Mouse (Mus musculus) midbrain, postnatal 0 days (tissue): Measurements from ENCODE around the gene Ccdc160. TPM values are rescaled to one million over a fixed set of nuclear protein-coding genes. Genes with fewer than 3 reads are reported as not detected.
A peak's percentile ranks its signal among the peaks of the same experiment; 100 is the strongest.

Source experiments
- ATAC-seq: fragments of 200-750 bp; cut with Nextera tagmentation; 2 replicates; pipeline ENCODE4 v1.8.0; 2017; ENCODE audit warnings: moderate number of reproducible peaks, mild to moderate bottlenecking, moderate TSS enrichment, moderate library complexity; ENCODE audit not compliant: low FRiP score
- DNase-seq: peaks from one replicate; pipeline ENCODE4 v3.0.0-alpha.2; 2015; ENCODE audit warnings: low spot score
- H3K27ac ChIP-seq: fragments of 300-500 bp; sonication (generic); 2 replicates; pipeline ENCODE4 v1.5.1; 2014; ENCODE audit warnings: low read depth, mild to moderate bottlenecking, low read length, mixed read lengths
- H3K27me3 ChIP-seq: fragments of 300-500 bp; sonication (generic); 2 replicates; pipeline ENCODE4 v1.6.1; 2014; ENCODE audit warnings: low read length, control low read depth, mixed read lengths; ENCODE audit not compliant: insufficient read depth
- H3K36me3 ChIP-seq: fragments of 300-500 bp; sonication (generic); 2 replicates; pipeline ENCODE4 v1.6.1; 2014; ENCODE audit warnings: low read length, control low read depth, mixed read lengths; ENCODE audit not compliant: insufficient read depth
- H3K4me1 ChIP-seq: fragments of 300-500 bp; sonication (generic); 2 replicates; pipeline ENCODE4 v1.6.1; 2014; ENCODE audit warnings: mild to moderate bottlenecking, control low read depth, antibody characterized with exemption, low read length, mixed read lengths; ENCODE audit not compliant: insufficient read depth
- H3K4me2 ChIP-seq: fragments of 300-500 bp; sonication (generic); 2 replicates; pipeline ENCODE4 v1.6.1; 2014; ENCODE audit warnings: low read depth, mild to moderate bottlenecking, low read length, mixed read lengths; ENCODE audit not compliant: poor library complexity, severe bottlenecking
- H3K4me3 ChIP-seq: fragments of 300-500 bp; sonication (generic); 2 replicates; pipeline ENCODE4 v1.5.1; 2014; ENCODE audit warnings: low read depth, mild to moderate bottlenecking, low read length, moderate library complexity
- H3K9ac ChIP-seq: fragments of 300-500 bp; sonication (generic); replicated peaks from 2 replicates; pipeline ENCODE4 v1.6.1; 2014; ENCODE audit warnings: mild to moderate bottlenecking, low read length, moderate library complexity, mixed read lengths; ENCODE audit not compliant: poor library complexity, severe bottlenecking
- H3K9me3 ChIP-seq: fragments of 300-500 bp; sonication (generic); 2 replicates; pipeline ENCODE4 v1.6.1; 2016; ENCODE audit warnings: low read length, control low read depth
- CTCF ChIP-seq: IDR thresholded peaks from 2 replicates; pipeline ENCODE4 v1.5.1; 2016; ENCODE audit warnings: antibody characterized with exemption, mild to moderate bottlenecking
- WGBS: fragments of 180-500 bp; shearing (Covaris S2); extraction: QIAGEN DNeasy Blood & Tissue Kit; methylation state at CpG from one replicate; pipeline ENCODE4 v1.1.7; 2014; 5-methylcytosine and 5-hydroxymethylcytosine counted together
- polyA plus RNA-seq: library from polyadenylated mRNA; unstranded; fragments of >200 nt; fragmentation: Nextera tagmentation; extraction: Ambion mirVana; gene quantifications from 2 replicates; pipeline ENCODE4 v1.2.1, GENCODE M21; 2015
- total RNA-seq: library from RNA; depleted of rRNA; stranded (reverse); fragments of >200 nt; gene quantifications from 2 replicates; pipeline ENCODE4 v1.2.3, GENCODE M21; 2014

Ccdc160 gene
- total and polyA plus RNA-seq, 2 experiments from 2014 or later: 3.2 to 6.3 TPM

DNA sequence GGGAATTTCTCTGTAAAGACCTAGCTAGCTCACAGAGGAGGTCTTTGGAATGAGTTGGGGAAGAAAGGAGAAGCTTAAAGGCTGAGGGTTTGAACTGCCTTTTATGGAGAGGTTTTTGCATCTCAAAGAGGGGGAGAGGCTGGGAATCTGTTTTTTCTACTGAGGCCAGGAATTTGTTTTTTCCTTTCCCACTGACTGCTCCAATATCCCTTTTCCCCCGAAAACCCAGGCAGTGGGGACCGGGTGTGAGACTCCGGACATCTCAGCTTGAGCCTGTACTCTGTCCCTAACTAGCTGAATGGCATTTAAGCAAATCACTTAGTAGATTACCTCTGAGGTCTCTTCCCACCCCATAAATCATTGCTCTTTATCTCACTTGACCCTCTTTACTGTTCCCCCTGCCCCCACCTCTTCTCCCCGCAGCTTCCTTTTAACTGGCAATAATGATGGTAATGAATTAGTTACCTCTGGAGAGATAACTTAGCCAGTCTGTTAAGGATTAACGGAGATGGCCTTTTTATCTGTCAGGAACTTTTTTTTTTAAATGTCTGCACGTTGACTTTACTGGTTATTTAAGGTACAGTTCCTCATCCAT, 37.4 kb upstream of the Ccdc160 start:
- H3K27me3 ChIP-seq: no peaks in the 10 kb centered on the region
- H3K4me1 ChIP-seq: no peaks in the 10 kb centered on the region
- 31% methylated on average over 6 of the region's 6 CpGs for WGBS
- H3K9me3 ChIP-seq: no peaks in the 10 kb centered on the region
- no peak overlapping the region for H3K27ac ChIP-seq
- no peaks in the 10 kb centered on the region for H3K36me3 ChIP-seq
- no peak overlapping the region for H3K4me3 ChIP-seq
- ATAC-seq: no peak
- TF ChIP-seq CTCF: no peak
- no peak for DNase-seq
- no peak overlapping the region for H3K9ac ChIP-seq
- no peak overlapping the region for H3K4me2 ChIP-seq

DNA sequence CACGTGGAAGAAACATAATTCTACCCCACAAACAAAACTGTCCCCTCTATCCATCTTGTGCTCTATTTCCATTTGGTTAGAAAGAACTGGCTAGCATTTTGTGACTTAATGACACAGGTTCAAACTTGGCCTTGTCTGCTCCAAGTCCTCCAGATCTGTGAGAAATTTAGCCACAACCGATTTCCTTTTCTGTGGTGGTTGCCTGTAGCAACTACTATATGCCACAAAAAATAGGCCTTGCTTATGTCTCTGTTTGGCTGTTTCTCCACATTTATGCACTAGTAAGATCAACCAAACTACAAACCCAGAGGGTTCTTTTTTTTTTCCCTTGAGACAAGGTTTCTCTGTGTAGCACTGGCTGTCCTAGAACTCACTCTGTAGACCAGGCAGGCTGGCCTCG, 33.8 kb upstream of the Ccdc160 start:
- DNase-seq (no peak), ATAC-seq (no peak)
- TF ChIP-seq CTCF: no peak
- Histone ChIP-seq H3K4me2 (no peak overlapping the region), H3K36me3 (no peaks in the 10 kb centered on the region), H3K27me3 (no peaks in the 10 kb centered on the region), H3K9me3 (no peaks in the 10 kb centered on the region), H3K27ac (no peak overlapping the region), H3K9ac (no peak overlapping the region), H3K4me3 (no peak overlapping the region), H3K4me1 (no peaks in the 10 kb centered on the region)
- WGBS: 79% methylated on average over 3 of the region's 3 CpGs

DNA sequence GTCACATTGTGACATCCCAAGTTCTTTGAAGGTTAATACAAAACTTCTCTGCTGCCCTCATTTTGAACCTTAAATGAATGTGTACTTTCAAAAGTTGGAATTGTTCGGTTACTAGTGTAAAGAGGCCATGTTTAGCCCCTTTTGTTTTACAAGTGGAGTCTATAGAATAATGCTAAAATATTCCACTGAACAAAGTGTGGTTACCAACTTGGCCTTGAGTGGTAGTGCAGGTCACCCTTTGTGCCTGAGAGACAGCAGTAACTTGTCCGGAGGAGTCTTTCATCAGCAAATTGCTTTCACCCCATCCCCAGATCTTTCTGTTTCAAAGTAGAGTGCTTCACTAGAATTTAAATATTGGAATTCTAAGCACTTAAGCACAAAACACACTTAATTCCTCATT, 31.8 kb upstream of the Ccdc160 start:
- H3K9me3 ChIP-seq: no peaks in the 10 kb centered on the region
- no peaks in the 10 kb centered on the region for H3K4me1 ChIP-seq
- H3K9ac ChIP-seq: no peak overlapping the region
- no peak overlapping the region for H3K4me2 ChIP-seq
- no peak overlapping the region for H3K4me3 ChIP-seq
- DNase-seq (no peak), ATAC-seq (no peak)
- 73% methylated on average over 2 of the region's 2 CpGs for WGBS
- no peak overlapping the region for H3K27ac ChIP-seq
- no peak for TF ChIP-seq CTCF
- no peaks in the 10 kb centered on the region for H3K36me3 ChIP-seq
- no peaks in the 10 kb centered on the region for H3K27me3 ChIP-seq

DNA sequence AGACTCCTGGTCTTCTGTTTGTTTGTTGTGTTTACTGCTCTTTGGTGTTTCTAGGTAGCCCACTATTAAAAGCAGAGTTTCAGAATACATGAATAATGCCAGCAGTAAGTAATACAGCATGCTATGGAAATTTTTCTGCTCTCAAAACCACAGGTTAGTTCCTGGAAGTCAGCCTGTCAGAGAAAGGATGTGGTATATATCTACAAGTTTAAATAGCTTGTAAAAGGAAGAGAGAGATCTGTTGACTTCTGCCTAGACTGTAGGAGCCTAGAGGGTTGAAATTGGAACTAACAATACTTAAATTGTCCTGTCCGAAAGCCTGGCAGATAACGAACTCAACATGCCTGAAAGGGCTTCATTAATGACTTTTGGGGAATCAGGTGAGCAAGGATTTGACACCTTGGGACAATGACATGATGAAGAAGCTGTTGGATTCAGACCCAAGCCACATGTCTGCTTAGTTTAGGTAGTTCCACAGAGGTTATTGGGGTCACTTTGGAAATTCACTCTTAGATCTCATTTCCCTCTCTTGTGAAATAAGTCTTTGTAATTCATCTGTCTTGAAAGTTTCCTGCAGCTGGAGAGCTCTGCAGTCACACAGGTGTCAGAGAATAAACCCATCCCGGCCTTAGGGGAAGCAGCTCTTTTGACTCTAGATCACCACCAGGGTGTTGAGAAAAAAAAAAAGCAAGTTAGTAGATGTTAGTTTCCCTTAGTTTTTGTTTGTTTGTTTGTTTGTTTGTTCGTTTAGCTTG, 30.6 kb upstream of the Ccdc160 start:
- 69% methylated on average over 4 of the region's 4 CpGs for WGBS

DNA sequence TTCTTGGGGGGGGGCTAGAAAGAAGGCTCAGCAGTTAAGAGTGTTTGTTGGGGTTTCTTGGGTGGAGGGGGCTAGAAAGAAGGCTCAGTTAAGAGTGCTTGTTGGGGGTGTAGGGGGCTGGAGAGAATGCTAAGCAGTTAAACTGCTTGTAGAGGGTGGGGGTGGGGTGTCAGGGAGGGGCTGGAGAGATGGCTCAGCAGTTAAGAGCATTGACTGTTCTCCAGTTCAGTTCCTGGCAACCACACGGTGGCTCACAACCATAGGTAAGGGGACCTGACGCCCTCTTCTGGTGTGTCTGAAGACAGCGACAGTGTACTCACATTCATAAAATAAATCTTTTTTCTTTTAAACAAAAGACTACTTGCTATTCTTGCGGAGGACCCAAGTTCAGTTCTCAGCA, 28.8 kb upstream of the Ccdc160 start:
- DNase-seq (no peak), ATAC-seq (no peak)
- H3K27ac ChIP-seq: no peak overlapping the region
- H3K9me3 ChIP-seq: no peaks in the 10 kb centered on the region
- no peak overlapping the region for H3K9ac ChIP-seq
- WGBS: 66% methylated on average over 4 of the region's 4 CpGs
- H3K27me3 ChIP-seq: no peaks in the 10 kb centered on the region
- no peak for TF ChIP-seq CTCF
- H3K4me2 ChIP-seq: no peak overlapping the region
- no peak overlapping the region for H3K4me3 ChIP-seq
- H3K4me1 ChIP-seq: no peaks in the 10 kb centered on the region
- H3K36me3 ChIP-seq: no peaks in the 10 kb centered on the region

More for the DNA sequence above, 30.6 kb upstream of the Ccdc160 start:
- no peak for ATAC-seq
- Histone ChIP-seq H3K36me3 (no peaks in the 10 kb centered on the region), H3K4me2 (no peak overlapping the region), H3K9me3 (no peaks in the 10 kb centered on the region), H3K27ac (no peak overlapping the region), H3K9ac (no peak overlapping the region), H3K4me3 (no peak overlapping the region), H3K27me3 (no peaks in the 10 kb centered on the region), H3K4me1 (no peaks in the 10 kb centered on the region)
- no peak for TF ChIP-seq CTCF
- no peak for DNase-seq

DNA sequence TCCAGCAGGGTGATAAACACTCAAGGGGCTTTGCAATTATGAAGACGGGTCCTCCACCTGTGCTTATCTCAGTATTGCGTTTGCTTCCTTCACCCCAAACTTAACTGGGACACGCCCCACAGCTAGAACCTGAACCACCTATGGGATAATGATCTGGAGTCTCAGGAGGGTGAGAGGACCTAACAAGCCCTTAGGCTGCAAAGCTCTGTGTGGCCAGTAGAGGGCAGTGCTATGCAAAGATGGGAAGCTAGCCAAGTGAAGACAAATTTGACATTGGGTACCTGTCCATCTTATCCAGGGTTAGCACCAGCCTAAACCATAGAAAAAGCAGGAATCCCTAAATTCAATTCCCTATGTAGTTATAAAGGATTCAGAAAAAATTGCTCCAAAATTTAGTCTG, 15.0 kb upstream of the Ccdc160 start:
- peak; percentile 61 for TF ChIP-seq CTCF
- Histone ChIP-seq H3K27ac (no peak overlapping the region), H3K4me1 (no peaks in the 10 kb centered on the region), H3K27me3 (no peaks in the 10 kb centered on the region), H3K9ac (no peak overlapping the region), H3K36me3 (no peaks in the 10 kb centered on the region), H3K4me2 (no peak overlapping the region), H3K9me3 (no peaks in the 10 kb centered on the region), H3K4me3 (no peak overlapping the region)
- ATAC-seq (no peak), DNase-seq (no peak)
- 53% methylated on average over 3 of the region's 3 CpGs for WGBS
